Mouse (Mus musculus) hindbrain, embryonic 16.5 days (tissue): ENCODE data around the gene Actr6. TPM values are rescaled to one million over a fixed set of nuclear protein-coding genes. Genes with fewer than 3 reads are reported as not detected.
A peak's percentile ranks its signal among the peaks of the same experiment; 100 is the strongest.

ENCODE experiments used
- ATAC-seq: fragments of 200-750 bp; cut with Nextera tagmentation; 2 replicates; pipeline ENCODE4 v1.8.0; 2017; ENCODE audit warnings: moderate TSS enrichment, moderate library complexity
- H3K27ac ChIP-seq: fragments of 300-500 bp; sonication (generic); 2 replicates; pipeline ENCODE4 v1.5.1; 2014; ENCODE audit warnings: low read depth, mild to moderate bottlenecking, control low read depth, low read length, moderate library complexity
- H3K27me3 ChIP-seq: fragments of 300-500 bp; sonication (generic); replicated peaks from 2 replicates; pipeline ENCODE4 v1.6.1; 2014; ENCODE audit warnings: low read length; ENCODE audit not compliant: control insufficient read depth, insufficient read depth
- H3K36me3 ChIP-seq: fragments of 300-500 bp; sonication (generic); 2 replicates; pipeline ENCODE4 v1.6.1; 2014; ENCODE audit warnings: mild to moderate bottlenecking, low read length, moderate library complexity, mixed read lengths; ENCODE audit not compliant: control insufficient read depth, insufficient read depth
- H3K4me1 ChIP-seq: fragments of 300-500 bp; sonication (generic); 2 replicates; pipeline ENCODE4 v1.6.1; 2014; ENCODE audit warnings: low read depth, low read length; ENCODE audit not compliant: control insufficient read depth, insufficient read depth
- H3K4me2 ChIP-seq: fragments of 300-500 bp; sonication (generic); 2 replicates; pipeline ENCODE4 v1.6.1; 2014; ENCODE audit warnings: mild to moderate bottlenecking, low read length, control low read depth, moderate library complexity
- H3K4me3 ChIP-seq: fragments of 300-500 bp; sonication (generic); 2 replicates; pipeline ENCODE4 v1.5.1; 2014; ENCODE audit warnings: mild to moderate bottlenecking, low read length, control low read depth, moderate library complexity
- H3K9ac ChIP-seq: fragments of 300-500 bp; sonication (generic); 2 replicates; pipeline ENCODE4 v1.6.1; 2014; ENCODE audit warnings: low read depth, mild to moderate bottlenecking, control low read depth, low read length, moderate library complexity
- H3K9me3 ChIP-seq: fragments of 300-500 bp; sonication (generic); 2 replicates; pipeline ENCODE4 v1.6.1; 2014; ENCODE audit warnings: mild to moderate bottlenecking, low read length, moderate library complexity; ENCODE audit not compliant: control insufficient read depth
- WGBS: fragments of 180-500 bp; shearing (Covaris S2); extraction: QIAGEN DNeasy Blood & Tissue Kit; methylation state at CpG from one replicate; pipeline ENCODE4 v1.1.7; 2014; 5-methylcytosine and 5-hydroxymethylcytosine counted together
- polyA plus RNA-seq: library from polyadenylated mRNA; unstranded; fragments of >200 nt; fragmentation: Nextera tagmentation; extraction: Ambion mirVana; gene quantifications from 2 replicates; pipeline ENCODE4 v1.2.1, GENCODE M21; 2015

Gene Actr6
- polyA plus RNA-seq, 1 experiment from 2014 or later: 60.1 TPM

- no peak overlapping the region for H3K4me3 ChIP-seq
These were observed 23.1 kb upstream of the Actr6 start for GRCm38 (mm10) chr10:89755231-89755630.

GRCm38 (mm10) chr10:89751069-89751468 is 19.0 kb upstream of the Actr6 start:
- Histone ChIP-seq H3K9me3 (no peaks in the 10 kb centered on the region), H3K4me3 (no peak overlapping the region), H3K27ac (no peak overlapping the region), H3K9ac (no peak overlapping the region), H3K4me2 (no peak overlapping the region), H3K36me3 (no peaks in the 10 kb centered on the region), H3K4me1 (peaks cover 9% of the 10 kb centered on the region), H3K27me3 (no peaks in the 10 kb centered on the region)
- ATAC-seq: no peak
- WGBS: 84% methylated on average over 5 of the region's 5 CpGs

More at GRCm38 (mm10) chr10:89755231-89755630, 23.1 kb upstream of the Actr6 start:
- Histone ChIP-seq H3K4me2 (no peak overlapping the region), H3K27ac (no peak overlapping the region), H3K27me3 (no peaks in the 10 kb centered on the region), H3K9me3 (no peaks in the 10 kb centered on the region), H3K36me3 (no peaks in the 10 kb centered on the region), H3K4me1 (no peaks in the 10 kb centered on the region), H3K9ac (no peak overlapping the region)
- ATAC-seq: no peak
- over 99% methylated on average over 4 of the region's 4 CpGs for WGBS

- Histone ChIP-seq H3K27ac (no peak overlapping the region), H3K4me1 (peaks cover 9% of the 10 kb centered on the region), H3K4me3 (no peak overlapping the region), H3K9me3 (no peaks in the 10 kb centered on the region), H3K4me2 (no peak overlapping the region), H3K27me3 (no peaks in the 10 kb centered on the region), H3K9ac (no peak overlapping the region), H3K36me3 (no peaks in the 10 kb centered on the region)
- no peak for ATAC-seq
- WGBS: 98% methylated on average over 2 of the region's 2 CpGs
These were observed 16.5 kb upstream of the Actr6 start for GRCm38 (mm10) chr10:89748619-89749018.

GRCm38 (mm10) chr10:89747911-89748310 is 15.8 kb upstream of the Actr6 start:
- no peak overlapping the region for H3K4me2 ChIP-seq
- H3K27ac ChIP-seq: no peak overlapping the region
- no peak overlapping the region for H3K4me3 ChIP-seq
- H3K4me1 ChIP-seq: peaks cover 9% of the 10 kb centered on the region
- no peaks in the 10 kb centered on the region for H3K27me3 ChIP-seq
- WGBS: 100% methylated on average over 1 of the region's 1 CpGs
- H3K9ac ChIP-seq: no peak overlapping the region
- ATAC-seq: no peak
- no peaks in the 10 kb centered on the region for H3K36me3 ChIP-seq
- no peaks in the 10 kb centered on the region for H3K9me3 ChIP-seq

- H3K4me2 ChIP-seq: no peak overlapping the region
These were observed 15.3 kb upstream of the Actr6 start for GRCm38 (mm10) chr10:89747221-89747905.

GRCm38 (mm10) chr10:89746581-89746980 is 14.5 kb upstream of the Actr6 start:
- Histone ChIP-seq H3K9me3 (no peaks in the 10 kb centered on the region), H3K4me1 (peaks cover 9% of the 10 kb centered on the region), H3K9ac (no peak overlapping the region), H3K27me3 (no peaks in the 10 kb centered on the region), H3K27ac (no peak overlapping the region), H3K4me2 (no peak overlapping the region), H3K4me3 (no peak overlapping the region), H3K36me3 (no peaks in the 10 kb centered on the region)
- no peak for ATAC-seq
- WGBS: 74% methylated on average over 3 of the region's 3 CpGs

More at GRCm38 (mm10) chr10:89747221-89747905, 15.3 kb upstream of the Actr6 start:
- Histone ChIP-seq H3K4me3 (no peak overlapping the region), H3K9ac (no peak overlapping the region), H3K27ac (no peak overlapping the region), H3K4me1 (peaks cover 9% of the 10 kb centered on the region), H3K9me3 (no peaks in the 10 kb centered on the region), H3K36me3 (no peaks in the 10 kb centered on the region), H3K27me3 (no peaks in the 10 kb centered on the region)
- ATAC-seq: no peak
- WGBS: 88% methylated on average over 8 of the region's 8 CpGs

- peak overlapping the region; percentile 82 for H3K9ac ChIP-seq
- H3K36me3 ChIP-seq: no peaks in the 10 kb centered on the region
- peak overlapping the region; percentile 88 for H3K27ac ChIP-seq
- ATAC-seq: no peak
- 0% methylated on average over 14 of the region's 14 CpGs for WGBS
- H3K4me3 ChIP-seq: peak overlapping the region; percentile 70
- no peaks in the 10 kb centered on the region for H3K9me3 ChIP-seq
- peak overlapping the region; percentile 75 for H3K4me2 ChIP-seq
- H3K27me3 ChIP-seq: no peaks in the 10 kb centered on the region
- H3K4me1 ChIP-seq: peaks cover 9% of the 10 kb centered on the region
These were observed 13.5 kb upstream of the Actr6 start for GRCm38 (mm10) chr10:89745666-89746020.

- peak; percentile 96 for ATAC-seq
- H3K4me3 ChIP-seq: peak within 1 kb of the TSS; percentile 70
- H3K4me1 ChIP-seq: peaks cover 9% of the 10 kb centered on the region
- 0% methylated on average over 56 of the region's 85 CpGs for WGBS
- peak within 1 kb of the TSS; percentile 75 for H3K4me2 ChIP-seq
- H3K9me3 ChIP-seq: no peaks in the 10 kb centered on the region
- H3K9ac ChIP-seq: peak within 1 kb of the TSS; percentile 82
- peak within 1 kb of the TSS; percentile 88 for H3K27ac ChIP-seq
- H3K27me3 ChIP-seq: no peaks in the 10 kb centered on the region
- H3K36me3 ChIP-seq: no peaks in the 10 kb centered on the region
These were observed 13.0 kb upstream of the Actr6 start, which contains the start of gene Uhrf1bp1l for GRCm38 (mm10) chr10:89744871-89745665. Gene Uhrf1bp1l (plus strand): TSS chr10:89744991.

GRCm38 (mm10) chr10:89744341-89744740 is 12.2 kb upstream of the Actr6 start:
- peak overlapping the region; percentile 82 for H3K9ac ChIP-seq
- H3K9me3 ChIP-seq: no peaks in the 10 kb centered on the region
- peak overlapping the region; percentile 75 for H3K4me2 ChIP-seq
- 26% methylated on average over 3 of the region's 3 CpGs for WGBS
- H3K27ac ChIP-seq: no peak overlapping the region; the same call in 1 of the 2 replicates
- H3K4me3 ChIP-seq: peak overlapping the region; percentile 70
- no peaks in the 10 kb centered on the region for H3K36me3 ChIP-seq
- H3K27me3 ChIP-seq: no peaks in the 10 kb centered on the region
- peaks cover 9% of the 10 kb centered on the region for H3K4me1 ChIP-seq
- ATAC-seq: no peak
